Mouse (Mus musculus) telencephalon, adult 2 months (tissue): ENCODE measurements around the gene Platr17.
A peak's percentile ranks its signal among the peaks of the same experiment; 100 is the strongest.

Source experiments
- DNase-seq: peaks from one replicate; pipeline ENCODE4 v3.0.0-alpha.2; 2011; ENCODE audit warnings: low read depth, low spot score

The Platr17 gene

DNA sequence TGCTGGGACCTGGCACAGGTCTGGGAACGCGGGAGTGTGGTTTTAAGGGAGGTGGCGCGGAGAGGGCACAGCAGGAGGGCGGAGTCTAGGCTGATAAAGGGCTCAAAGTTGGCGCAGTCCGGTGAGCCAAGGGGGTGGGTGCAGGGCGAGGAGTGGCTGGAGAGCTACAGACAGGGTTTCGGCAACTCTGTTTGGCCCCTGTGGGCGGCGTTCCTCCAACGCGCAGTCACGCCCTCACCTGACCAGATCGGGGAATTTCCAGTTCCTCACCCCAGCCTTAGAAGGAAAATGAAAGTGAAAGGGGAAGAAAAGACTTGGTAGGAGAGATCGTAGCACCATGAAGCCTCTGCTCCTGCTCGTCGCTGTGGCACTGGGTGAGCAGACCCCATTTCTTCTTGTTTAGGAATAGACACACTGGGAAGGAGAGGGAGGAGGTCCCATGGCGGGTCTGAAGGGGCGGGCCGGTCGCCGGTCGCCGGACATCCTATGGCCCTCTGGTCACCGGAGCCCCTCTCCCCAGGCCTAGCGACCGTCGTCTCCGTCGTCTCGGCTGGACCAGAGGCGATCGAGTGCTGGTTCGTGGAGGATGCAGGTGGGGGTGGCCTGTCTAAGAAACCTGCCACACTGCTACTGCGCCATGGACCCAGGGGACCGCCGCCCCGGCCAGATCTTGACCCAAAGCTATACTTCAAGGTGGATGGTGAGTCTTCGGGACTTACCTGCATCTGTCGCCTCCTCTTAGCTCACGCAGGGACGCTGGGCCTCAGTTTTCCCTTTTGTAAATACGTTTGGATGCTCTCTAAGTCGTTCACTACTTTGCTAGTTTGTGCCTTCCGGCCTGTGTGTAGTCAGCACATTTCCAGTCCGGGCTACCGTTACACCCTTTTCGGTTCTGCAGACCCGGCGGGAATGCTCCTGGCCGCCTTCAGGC, 14.7 kb downstream of the Platr17 start:
- no peak for DNase-seq

DNA sequence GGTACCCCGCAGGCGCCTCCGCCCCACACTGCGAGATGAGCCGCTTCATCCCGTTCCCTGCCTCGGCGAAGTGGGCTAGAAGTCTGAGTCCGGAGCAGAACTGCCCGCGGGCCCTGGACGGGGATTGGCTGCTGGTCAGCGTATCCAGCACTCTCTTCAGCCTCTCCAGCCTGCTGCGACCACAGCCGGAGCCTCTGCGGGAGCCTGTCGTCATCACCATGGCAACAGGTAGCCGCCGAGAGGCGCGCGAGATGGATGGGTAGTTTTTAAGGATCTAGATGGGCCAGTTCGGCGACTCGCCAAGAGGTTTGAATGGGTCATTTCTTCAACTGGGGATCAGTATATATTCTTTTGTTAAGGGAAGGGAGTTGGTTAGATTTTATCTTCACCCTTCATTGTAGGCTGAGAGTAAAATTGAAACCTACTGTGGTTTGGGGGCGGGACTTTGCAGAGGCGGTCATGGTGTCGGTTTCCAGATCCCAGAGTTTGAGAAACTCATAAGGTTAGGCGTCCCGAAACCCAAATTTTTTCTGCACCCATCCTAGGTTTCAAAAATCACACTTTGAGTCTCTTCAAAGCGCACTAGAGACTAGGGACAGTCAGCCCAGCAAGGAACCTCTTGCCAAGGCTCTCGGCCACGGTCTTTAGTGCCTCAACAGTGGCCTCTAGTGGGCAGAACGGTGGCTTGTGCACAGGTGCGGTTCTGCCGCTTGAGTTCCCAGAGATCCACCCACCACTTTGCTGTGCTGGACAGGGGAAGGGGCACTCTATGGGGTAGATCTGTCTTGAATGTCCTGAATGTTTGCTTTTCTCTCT, 15.6 kb downstream of the Platr17 start:
- DNase-seq: no peak

DNA sequence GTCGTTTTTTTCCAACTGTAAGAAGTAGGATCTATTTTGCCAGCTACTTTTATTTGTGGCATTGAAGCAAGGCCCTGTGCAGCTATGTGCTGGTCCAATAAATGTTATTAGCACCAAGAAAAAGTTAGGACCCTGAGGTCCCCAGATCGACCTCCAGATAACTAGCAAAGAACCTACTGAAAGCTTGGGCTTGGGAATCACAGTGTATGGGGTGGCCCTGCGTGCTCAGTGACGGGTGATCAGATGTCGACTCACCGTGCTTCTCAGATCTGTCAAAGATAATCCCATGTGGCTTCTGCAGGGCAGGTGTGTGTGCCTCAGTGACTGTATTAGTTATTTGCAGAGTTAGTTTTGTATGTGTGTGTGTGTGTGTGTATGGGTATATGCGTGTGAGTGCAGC, 16.4 kb downstream of the Platr17 start:
- no peak for DNase-seq

DNA sequence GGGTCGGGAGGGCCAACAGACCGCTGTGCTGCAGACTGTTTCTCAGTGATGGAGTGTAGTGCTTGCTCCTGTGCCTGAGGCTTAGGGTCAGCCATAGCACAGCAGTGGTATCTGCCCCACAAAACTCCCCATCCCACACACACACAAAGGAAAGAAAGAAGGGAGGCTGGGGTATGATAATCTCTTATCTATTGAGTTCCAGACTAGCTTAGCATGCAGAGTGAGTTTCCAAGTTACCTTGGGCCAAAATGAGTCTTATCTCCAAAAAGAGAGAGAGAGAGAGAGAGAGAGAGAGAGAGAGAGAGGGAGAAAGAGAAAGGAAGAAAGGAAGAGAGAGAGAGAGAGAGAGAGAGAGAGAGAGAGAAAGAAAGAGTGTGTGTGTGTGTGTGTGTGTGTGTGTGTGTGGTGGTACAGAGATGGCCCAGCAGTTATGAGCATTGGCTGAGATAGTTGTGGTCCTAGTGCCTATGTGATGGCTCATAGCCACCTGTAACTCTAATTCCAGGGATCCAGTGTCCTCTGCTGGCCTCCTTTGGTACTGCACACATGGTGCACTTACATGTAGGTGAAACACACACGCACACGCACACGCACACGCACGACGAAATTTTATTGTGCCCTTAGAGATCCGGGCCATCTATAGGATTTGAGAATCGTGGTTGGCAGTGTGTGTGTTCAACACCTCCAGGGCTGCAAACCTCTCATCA, 19.8 kb downstream of the Platr17 start:
- DNase-seq: no peak

DNA sequence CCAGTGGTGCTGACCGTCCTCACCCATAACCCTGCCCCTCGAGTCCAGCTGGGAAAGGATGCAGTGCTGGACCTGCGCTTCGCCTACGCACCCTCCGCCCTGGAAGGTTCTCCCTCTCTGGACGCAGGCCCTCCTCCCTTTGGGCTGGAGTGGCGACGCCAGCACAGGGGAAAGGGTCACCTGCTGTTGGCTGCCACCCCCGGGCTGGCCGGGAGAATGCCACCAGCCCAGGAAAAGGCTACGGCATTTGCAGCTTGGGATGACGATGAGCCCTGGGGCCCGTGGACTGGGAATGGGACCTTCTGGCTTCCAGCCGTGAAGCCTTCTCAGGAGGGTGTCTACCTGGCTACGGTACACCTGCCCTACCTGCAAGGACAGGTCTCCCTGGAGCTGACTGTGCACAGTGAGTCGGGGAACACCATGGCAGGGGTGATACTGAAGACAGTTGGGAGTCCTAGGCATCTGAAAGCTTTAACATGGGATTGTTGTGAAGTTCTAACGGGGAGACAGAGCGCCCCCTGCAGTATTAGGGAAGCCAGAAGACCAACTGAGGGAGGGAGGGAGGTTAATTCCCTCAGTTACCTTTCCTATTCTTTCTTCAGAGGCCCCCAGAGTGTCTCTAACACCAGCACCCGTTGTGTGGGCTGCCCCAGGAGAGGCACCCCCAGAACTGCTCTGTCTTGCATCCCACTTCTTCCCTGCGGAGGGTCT, 20.6 kb downstream of the Platr17 start:
- DNase-seq: no peak

DNA sequence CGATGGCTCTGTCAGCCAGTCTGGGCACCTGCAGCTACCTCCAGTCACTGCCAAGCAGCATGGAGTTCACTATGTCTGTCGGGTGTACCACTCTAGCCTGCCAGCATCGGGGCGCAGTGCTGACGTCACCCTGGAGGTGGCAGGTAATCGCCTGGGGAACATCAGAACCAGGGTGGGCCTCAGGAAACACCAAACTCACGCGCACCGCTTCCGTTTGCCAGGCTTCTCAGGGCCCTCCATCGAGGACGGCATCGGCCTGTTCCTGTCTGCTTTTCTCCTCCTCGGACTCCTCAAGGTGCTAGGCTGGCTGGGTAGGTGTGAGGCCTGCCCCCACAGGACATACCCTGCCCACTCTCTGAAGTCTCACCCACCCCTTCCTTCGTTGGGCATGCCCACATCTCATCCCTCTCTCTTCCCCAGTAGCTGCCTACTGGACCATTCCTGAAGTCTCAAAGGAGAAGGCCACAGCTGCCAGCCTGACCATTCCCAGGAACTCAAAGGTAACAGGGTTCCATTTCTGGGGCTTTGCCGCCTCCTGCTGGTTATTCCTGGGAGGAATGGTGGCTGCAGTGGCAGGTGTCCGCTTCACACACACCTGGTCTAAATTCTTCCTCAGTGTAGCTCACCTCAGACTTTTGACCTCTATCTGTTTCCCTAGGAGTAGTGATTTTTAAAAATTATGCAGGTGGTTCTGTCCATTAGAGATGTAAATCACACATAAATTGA, 21.4 kb downstream of the Platr17 start:
- DNase-seq: no peak

DNA sequence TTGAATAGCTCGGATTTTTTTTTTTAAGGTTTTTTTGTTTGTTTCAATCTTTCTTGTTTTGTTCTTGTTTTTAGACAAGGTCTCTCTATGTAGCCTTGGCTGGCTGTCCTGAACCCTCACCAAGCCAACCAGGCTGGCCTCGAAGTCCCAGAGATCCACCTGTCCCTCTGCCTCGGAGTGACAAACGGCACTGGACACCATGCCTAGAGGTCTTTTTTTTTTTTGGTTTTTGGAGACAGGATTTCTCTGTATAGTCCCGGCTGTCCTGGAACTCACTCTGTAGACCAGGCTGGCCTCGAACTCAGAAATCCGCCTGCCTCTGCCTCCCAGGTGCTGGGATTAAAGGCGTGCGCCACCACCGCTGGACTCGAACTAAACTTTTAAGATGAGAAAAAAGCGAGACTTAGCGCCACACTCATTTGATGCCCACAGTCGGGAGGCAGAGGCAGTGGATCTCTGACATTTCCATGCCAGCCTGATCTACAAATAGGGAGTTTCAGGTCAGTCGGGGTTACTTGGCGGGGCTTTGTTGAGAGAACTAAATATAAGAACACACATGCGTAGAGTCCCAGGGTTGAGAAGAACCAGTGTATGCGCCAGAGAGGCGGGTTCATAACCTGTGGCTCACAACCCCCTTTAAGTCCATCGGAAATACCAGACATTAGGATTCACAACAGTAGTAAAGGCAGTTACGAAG, 23.5 kb downstream of the Platr17 start:
- DNase-seq: no peak

DNA sequence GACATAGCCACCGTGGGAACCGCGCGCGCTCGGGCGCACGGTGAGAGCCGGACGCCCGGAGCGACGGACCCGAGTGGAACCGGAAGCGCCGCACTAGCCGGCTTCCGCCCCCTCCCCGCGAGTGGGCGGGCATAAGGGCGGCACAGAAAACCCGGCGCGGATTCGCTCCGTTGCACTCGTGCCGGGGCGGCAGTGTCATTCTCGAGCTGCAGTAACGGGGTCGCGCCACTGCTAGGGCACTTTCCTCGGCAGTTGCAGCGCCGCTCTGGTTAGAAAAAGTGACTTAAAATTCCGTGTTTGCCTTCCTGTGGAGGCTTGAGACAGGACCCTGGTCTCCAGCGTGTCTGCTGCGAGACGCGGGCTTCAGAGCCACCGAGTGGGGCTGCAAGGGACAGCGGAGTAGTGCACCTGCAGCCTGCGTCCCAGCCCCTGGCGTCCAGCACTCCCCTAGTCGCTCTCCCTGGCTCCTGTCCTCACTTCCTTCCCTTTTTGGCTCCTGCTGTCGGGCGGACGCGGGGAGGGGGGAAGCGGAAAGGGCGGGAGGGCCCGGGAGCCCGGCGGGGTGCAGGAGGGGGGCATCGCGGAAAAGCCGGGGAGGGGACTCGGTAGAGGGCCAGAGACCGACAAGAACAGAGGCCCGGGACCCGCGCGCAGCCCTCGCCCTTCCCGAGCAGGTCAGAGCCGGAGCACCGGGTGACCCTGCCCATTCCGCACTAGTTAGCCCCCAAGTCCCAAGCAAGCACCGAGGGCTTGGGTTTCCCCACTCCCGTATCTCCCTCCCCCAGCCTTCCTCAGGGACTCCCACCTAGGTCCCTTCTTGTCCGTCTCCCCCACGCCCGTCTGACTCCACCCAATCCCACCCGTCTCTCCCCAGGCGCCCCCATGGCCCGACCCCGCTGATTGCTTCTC, 24.7 kb downstream of the Platr17 start, which contains the start of gene Rgl2:
Gene Rgl2, plus strand, starts transcription at position 173 of the 909 bp plus-strand sequence.
- DNase-seq: peak; percentile 90

DNA sequence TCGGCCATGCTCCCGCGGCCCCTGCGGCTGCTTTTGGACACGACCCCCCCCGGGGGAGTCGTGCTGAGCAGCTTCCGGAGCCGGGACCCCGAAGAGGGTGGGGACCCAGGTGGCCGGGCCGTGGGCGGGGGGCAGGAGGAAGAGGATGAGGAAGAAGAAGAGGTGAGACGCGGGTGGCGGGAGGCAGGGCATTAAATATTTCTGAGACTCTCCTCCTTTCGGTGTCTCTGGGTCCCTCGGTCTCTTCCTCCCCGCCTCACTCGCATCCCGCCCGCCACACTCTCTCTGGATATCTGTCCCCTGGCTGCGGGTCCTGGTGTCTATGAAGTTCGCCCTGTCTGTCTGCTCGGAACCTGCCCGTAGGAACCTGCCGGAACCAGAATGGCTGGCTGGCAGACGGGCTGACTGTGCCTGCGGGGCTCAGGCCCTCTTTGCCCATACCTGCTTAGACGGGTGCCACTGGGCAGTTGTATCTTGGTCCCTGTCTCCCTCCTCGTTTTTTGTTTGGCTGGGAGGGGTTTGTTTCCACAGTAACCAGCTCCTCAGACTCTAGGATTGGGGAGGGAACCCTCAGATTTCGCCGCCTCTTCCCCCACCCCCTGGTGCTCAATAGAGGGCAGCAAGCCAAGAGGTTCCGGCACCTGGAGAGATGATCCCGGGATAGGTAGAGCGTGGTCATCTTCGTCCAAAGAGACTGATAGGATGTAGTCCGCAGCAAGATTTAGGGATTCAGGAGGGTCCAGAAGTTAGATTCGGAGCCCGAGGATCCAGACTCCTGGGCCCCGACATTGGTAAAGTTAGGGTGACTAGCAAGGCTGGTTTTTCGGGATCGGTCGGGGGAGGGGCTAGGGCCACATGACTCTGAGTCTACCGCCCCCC, 25.6 kb downstream of the Platr17 start:
- DNase-seq: no peak

DNA sequence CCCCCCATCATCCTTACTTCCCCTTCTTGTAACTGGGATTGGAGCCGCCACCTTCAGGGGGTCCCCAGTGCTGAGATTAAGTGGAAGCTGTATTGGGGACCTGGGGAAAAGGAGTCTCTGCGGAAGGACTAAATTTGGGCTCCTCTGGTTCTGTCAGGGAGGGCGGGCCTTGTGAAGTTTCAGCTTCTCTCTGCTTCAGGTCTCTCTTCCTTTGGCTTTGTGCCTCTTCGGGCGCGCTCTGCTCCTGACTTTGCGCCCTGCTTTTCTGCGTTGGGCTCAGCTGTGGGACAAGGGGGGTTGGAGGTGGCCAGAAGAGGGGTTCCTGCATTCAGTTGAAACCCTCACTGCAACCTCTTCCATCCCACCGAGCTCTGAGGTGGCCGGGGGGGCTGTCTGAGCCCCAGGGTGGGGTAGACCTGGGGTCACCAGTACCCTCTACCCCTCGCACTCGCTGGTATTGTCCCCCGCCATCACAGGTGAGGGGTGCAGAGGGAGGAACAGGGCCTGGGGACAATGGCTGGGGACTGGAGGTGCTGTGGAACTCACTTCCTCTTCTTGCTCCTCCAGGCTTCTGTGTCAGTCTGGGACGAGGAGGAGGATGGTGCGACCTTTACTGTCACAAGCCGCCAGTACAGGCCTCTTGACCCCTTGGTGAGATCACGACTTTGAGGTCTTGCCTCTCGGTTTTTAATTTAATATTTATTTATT, 26.4 kb downstream of the Platr17 start:
- no peak for DNase-seq

DNA sequence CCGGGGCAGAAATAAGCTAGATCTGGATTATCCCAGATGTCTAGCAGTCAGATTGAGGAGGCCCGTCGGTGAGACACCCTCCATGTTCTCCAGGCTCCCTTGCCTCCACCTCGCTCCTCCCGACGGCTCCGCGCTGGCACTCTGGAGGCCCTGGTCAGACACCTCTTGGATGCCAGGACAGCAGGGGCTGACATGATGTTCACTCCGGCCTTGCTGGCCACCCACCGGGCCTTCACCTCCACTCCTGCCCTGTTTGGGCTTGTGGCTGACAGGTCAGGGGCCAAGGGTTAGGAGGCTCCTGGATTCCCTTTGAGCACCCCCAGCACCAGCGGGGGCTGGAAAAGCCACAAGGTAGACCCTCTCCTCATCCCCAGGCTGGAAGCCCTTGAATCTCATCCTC, 27.0 kb downstream of the Platr17 start:
- DNase-seq: no peak

DNA sequence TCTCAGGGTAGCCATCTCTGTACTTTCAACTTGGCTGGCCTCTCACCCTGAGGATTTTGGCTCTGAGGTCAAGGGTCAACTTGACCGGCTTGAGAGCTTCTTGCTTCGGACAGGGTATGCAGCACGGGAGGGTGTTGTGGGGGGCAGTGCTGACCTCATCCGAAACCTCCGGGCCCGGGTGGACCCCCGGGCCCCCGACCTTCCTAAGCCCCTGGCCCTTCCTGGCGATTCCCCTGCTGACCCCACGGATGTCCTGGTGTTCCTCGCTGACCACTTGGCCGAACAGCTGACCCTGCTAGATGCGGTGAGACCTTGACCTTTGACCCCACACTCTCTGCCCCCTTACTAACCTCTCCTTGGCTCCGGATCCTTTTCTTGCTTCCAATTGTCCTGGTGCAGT, 27.5 kb downstream of the Platr17 start:
- no peak for DNase-seq

DNA sequence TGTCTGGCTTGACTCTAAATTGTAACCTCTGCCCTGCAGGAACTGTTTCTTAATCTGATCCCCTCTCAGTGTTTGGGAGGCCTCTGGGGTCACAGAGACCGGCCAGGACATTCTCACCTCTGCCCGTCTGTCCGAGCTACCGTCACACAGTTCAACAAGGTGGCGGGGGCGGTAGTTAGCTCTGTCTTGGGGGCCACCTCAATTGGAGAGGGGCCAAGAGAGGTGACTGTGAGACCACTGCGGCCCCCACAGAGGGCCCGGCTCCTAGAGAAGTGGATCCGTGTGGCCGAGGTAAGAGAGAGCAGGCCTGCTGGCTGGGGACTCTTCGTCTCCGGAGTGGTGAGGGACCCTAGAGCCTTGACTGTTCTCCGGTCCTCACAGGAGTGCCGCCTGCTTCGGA, 28.0 kb downstream of the Platr17 start:
- no peak for DNase-seq

DNA sequence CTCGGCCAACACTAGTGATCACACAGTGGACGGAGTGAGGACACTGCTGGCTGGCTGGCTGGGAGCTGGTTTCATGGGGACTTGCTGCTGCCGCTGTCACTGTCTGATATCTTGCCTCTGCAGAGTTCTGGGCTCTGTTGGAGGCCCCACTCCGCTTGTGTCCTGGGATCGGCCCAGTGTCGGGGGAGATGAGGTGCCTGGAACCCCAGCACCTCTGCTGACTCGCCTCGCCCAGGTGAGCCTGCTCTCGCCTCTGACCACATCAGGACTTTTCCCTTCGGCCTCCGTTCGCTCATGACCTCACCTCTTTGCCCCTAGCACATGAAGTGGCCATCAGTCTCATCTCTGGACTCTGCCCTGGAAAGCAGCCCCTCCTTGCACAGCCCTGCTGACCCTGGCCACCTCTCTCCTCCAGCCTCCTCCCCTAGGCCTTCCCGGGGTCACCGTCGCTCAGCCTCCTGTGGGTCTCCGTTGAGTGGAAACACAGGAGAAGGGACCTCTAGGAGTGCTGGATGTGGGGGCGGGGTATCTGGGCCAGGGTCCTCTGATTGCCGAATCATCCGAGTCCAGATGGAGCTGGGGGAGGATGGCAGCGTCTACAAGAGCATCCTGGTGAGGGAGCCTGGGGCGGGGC, 30.6 kb downstream of the Platr17 start:
- no peak for DNase-seq

DNA sequence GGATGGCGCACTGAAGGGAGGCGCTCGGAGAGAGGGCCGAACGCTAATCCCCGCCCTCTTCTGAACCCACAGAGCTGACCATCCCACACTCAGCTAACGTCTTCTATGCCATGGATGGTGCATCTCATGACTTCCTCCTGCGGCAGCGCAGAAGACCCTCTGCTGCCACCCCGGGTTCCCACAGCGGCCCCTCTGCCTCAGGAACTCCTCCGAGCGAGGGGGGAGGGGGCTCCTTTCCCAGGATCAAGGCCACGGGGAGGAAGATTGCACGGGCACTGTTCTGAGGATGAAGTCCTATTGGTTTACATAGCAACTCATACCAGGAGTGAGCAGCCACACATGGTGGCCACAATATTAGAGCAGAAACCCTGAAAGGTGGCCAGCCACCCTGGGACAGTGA, 32.1 kb downstream of the Platr17 start:
- no peak for DNase-seq

DNA sequence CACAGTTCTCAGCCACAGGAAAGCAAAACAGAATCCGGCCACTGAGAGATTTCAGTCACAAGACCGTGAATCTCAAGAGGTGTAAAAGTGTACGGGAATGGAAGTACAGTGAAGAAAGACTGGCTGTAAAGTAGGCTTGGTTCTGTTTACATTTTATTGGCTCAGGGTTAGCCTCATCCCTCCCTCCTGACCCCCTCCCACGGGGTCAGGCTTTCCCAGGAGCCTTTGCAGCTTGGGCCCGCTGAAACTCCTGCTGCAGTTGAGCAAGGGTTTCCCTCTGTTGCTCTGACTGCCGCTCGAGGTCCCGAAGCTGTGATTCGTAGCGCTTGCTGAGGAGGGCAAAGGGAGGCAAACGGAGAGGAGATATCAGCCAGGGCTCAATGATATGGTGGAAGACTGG, 33.8 kb downstream of the Platr17 start:
- DNase-seq: no peak
